Mouse (Mus musculus) spleen, adult 2 months (tissue): Measurements from ENCODE around the gene Ndufa4l2. TPM values are rescaled to one million over a fixed set of nuclear protein-coding genes. Genes with fewer than 3 reads are reported as not detected.

Source experiments
- DNase-seq, 2 experiments: peaks; one replicate each; pipeline versions ENCODE4 v3.0.0 to v3.0.0-alpha.2; 2012 to 2021; ENCODE audit warnings: low spot score in 2 of 2, low read depth in 1 of 2
- H3K27ac ChIP-seq: fragments of 200-500 bp; 2 replicates; pipeline ENCODE4 v1.5.1; 2012; ENCODE audit warnings: low read length, inconsistent platforms; ENCODE audit not compliant: insufficient read depth
- H3K27me3 ChIP-seq: fragments of 200-500 bp; 2 replicates; pipeline ENCODE4 v1.6.1; 2012; ENCODE audit warnings: mild to moderate bottlenecking, moderate library complexity, low read length, inconsistent platforms; ENCODE audit not compliant: control insufficient read depth, insufficient read depth
- H3K36me3 ChIP-seq: fragments of 200-500 bp; 2 replicates; pipeline ENCODE4 v1.6.1; 2012; ENCODE audit warnings: mild to moderate bottlenecking, low read length, inconsistent platforms; ENCODE audit not compliant: control insufficient read depth, insufficient read depth
- H3K4me1 ChIP-seq: fragments of 200-500 bp; 2 replicates; pipeline ENCODE4 v1.6.1; 2011; ENCODE audit warnings: inconsistent platforms; ENCODE audit not compliant: control insufficient read depth, insufficient read depth, insufficient read length
- H3K4me3 ChIP-seq: fragments of 200-500 bp; 2 replicates; pipeline ENCODE4 v1.5.1; 2011; ENCODE audit warnings: mild to moderate bottlenecking, inconsistent platforms; ENCODE audit not compliant: insufficient read depth, insufficient read length; ENCODE audit errors: extremely low read depth
- CTCF ChIP-seq: fragments of 200-500 bp; IDR thresholded peaks from 2 replicates; pipeline ENCODE4 v1.5.1; 2011; ENCODE audit warnings: mild to moderate bottlenecking, inconsistent platforms; ENCODE audit not compliant: insufficient read depth, insufficient read length, insufficient replicate concordance; ENCODE audit errors: extremely low read depth
- POLR2A ChIP-seq: fragments of 200-500 bp; IDR thresholded peaks from 2 replicates; pipeline ENCODE4 v1.6.1; 2011; ENCODE audit warnings: low read depth, low read length, inconsistent platforms
- WGBS: fragments of 180-500 bp; shearing (Covaris S2); methylation state at CpG from one replicate; pipeline ENCODE4 v1.1.7; 2018; 5-methylcytosine and 5-hydroxymethylcytosine counted together
- polyA plus RNA-seq: library from polyadenylated mRNA; depleted of rRNA; stranded (reverse); fragments of >200 nt; gene quantifications from 2 replicates; pipeline ENCODE4 v1.2.3, GENCODE M21; 2012

The Ndufa4l2 gene
- polyA plus RNA-seq, 1 experiment = 6.9 TPM

- no peak for DNase-seq
- no peak overlapping the region for H3K4me3 ChIP-seq
- no peaks in the 10 kb centered on the region for H3K4me1 ChIP-seq
- TF ChIP-seq POLR2A = no peak
- no peak for TF ChIP-seq CTCF
- no peaks in the 10 kb centered on the region for H3K27me3 ChIP-seq
- H3K36me3 ChIP-seq = peaks cover 51% of the 10 kb centered on the region
- H3K27ac ChIP-seq = no peak overlapping the region
- WGBS = 92% methylated on average over 3 of the region's 3 CpGs
Measured at GRCm38 (mm10) chr10:127496156-127496555, 18.6 kb upstream of the Ndufa4l2 start.

- no peak for DNase-seq
- no peaks in the 10 kb centered on the region for H3K4me1 ChIP-seq
- H3K27ac ChIP-seq = no peak overlapping the region
- H3K4me3 ChIP-seq = no peak overlapping the region
- 90% methylated on average over 5 of the region's 5 CpGs for WGBS
- no peaks in the 10 kb centered on the region for H3K27me3 ChIP-seq
- TF ChIP-seq POLR2A = no peak
- no peak for TF ChIP-seq CTCF
- peaks cover 35% of the 10 kb centered on the region for H3K36me3 ChIP-seq
Measured at GRCm38 (mm10) chr10:127499516-127499915, 15.3 kb upstream of the Ndufa4l2 start.

GRCm38 (mm10) chr10:127500042-127500441 lies 14.7 kb upstream of the Ndufa4l2 start:
- H3K36me3 ChIP-seq = peaks cover 30% of the 10 kb centered on the region
- WGBS = 89% methylated on average over 4 of the region's 4 CpGs
- DNase-seq = no peak
- no peak overlapping the region for H3K4me3 ChIP-seq
- no peaks in the 10 kb centered on the region for H3K27me3 ChIP-seq
- H3K27ac ChIP-seq = no peak overlapping the region
- H3K4me1 ChIP-seq = no peaks in the 10 kb centered on the region
- TF ChIP-seq POLR2A (no peak), CTCF (no peak)

GRCm38 (mm10) chr10:127500894-127501893 lies 13.6 kb upstream of the Ndufa4l2 start, which contains the start of gene Stac3:
Gene Stac3 (plus strand): TSS chr10:127501686.
- TF ChIP-seq POLR2A (no peak), CTCF (no peak)
- H3K36me3 ChIP-seq = peaks cover 25% of the 10 kb centered on the region
- 84% methylated on average over 13 of the region's 13 CpGs for WGBS

GRCm38 (mm10) chr10:127508239-127508638 lies 6.5 kb upstream of the Ndufa4l2 start:
- Histone ChIP-seq H3K4me3 (peak overlapping the region; percentile 23; the same call in 1 of the 2 replicates), H3K36me3 (no peaks in the 10 kb centered on the region), H3K27me3 (peaks cover 4% of the 10 kb centered on the region; the same call in 1 of the 2 replicates), H3K4me1 (peaks cover 13% of the 10 kb centered on the region; the same call in 1 of the 2 replicates), H3K27ac (no peak overlapping the region)
- TF ChIP-seq CTCF (peak; percentile 60; the same call in 1 of the 2 replicates), POLR2A (no peak)
- DNase-seq = peak; percentile 52 to 73
- 3% methylated on average over 15 of the region's 15 CpGs for WGBS

More at GRCm38 (mm10) chr10:127500894-127501893, 13.6 kb upstream of the Ndufa4l2 start, which contains the start of gene Stac3:
- H3K27ac ChIP-seq = no peak within 1 kb of the TSS
- no peak for DNase-seq
- H3K27me3 ChIP-seq = no peaks in the 10 kb centered on the region
- H3K4me1 ChIP-seq = no peaks in the 10 kb centered on the region
- no peak within 1 kb of the TSS for H3K4me3 ChIP-seq

GRCm38 (mm10) chr10:127509051-127509836 lies 5.5 kb upstream of the Ndufa4l2 start:
- Histone ChIP-seq H3K27me3 (peaks cover 12% of the 10 kb centered on the region; the same call in 1 of the 2 replicates), H3K4me3 (peak overlapping the region; percentile 44; the same call in 1 of the 2 replicates), H3K4me1 (peaks cover 20% of the 10 kb centered on the region; the same call in 1 of the 2 replicates), H3K27ac (no peak overlapping the region), H3K36me3 (no peaks in the 10 kb centered on the region)
- peak; percentile 70 to 84 for DNase-seq
- peak; percentile 93 for TF ChIP-seq CTCF
- TF ChIP-seq POLR2A = no peak
- WGBS = 3% methylated on average over 35 of the region's 35 CpGs
